14 mouse cellular contexts compared by ENCODE assay signal in genomic region chr2:33393951-33394635, GRCm38 (mm10). TPM values are rescaled to one million over a fixed set of nuclear protein-coding genes. Genes with fewer than 3 reads are reported as not detected.
DNase-seq lines count a peak whose midpoint lies in the region; ATAC-seq lines count a peak whose summit lies in the region.
"Had no signal": no experiment of that assay in that cellular context is flagged by ENCODE, and none has a peak within 500 bp of the region (broad histone marks: within the 10 kb centered on the region; RNA-seq: fewer than 3 reads in every experiment).

No protein-coding gene starts in this region.

- no peak for ATAC-seq in embryonic facial prominence, embryonic 14.5 days (ENCODE audit: low read depth)
- ATAC-seq: liver, embryonic 12.5 days had no signal

- no peak overlapping the region for H3K9ac ChIP-seq in embryonic facial prominence, embryonic 14.5 days (ENCODE audit: low read depth, low read length)
- H3K9ac ChIP-seq: liver, embryonic 12.5 days; stomach, embryonic 15.5 days had no signal

- no peaks in the 10 kb centered on the region for H3K36me3 ChIP-seq in embryonic facial prominence, embryonic 14.5 days (ENCODE audit: control insufficient read depth, insufficient read depth, low read length)
- no peaks in the 10 kb centered on the region for H3K36me3 ChIP-seq in embryonic facial prominence, embryonic 10.5 days (replicated peaks)
- H3K36me3 ChIP-seq: liver, embryonic 12.5 days; stomach, embryonic 15.5 days had no signal

- DNase-seq in embryonic facial prominence, embryonic 14.5 days (ENCODE audit: low spot score): peak; percentile 22
- no peak for DNase-seq in embryonic facial prominence, embryonic 10.5 days (ENCODE audit: low spot score)
- peak; percentile 36 for DNase-seq in right cerebral cortex, adult 18-20 months
- DNase-seq in right cerebral cortex, postnatal 14 days: no peak
- peak; percentile 54 for DNase-seq in layer of hippocampus, adult 11-12 months (ENCODE audit: low spot score)
- DNase-seq in retina, postnatal 7 days (ENCODE audit: low read depth, low spot score): peak; percentile 73
- no peak for DNase-seq in adipocyte (ENCODE audit: low spot score)
- DNase-seq in spleen, postnatal 10 days (ENCODE audit: low spot score in 2 of 2): no peak
- DNase-seq: adrenal gland, postnatal 25 days; gastrocnemius, postnatal 14 days; kidney, postnatal 4 days; lung, postnatal 4 days had no signal

- no peak overlapping the region for H3K4me3 ChIP-seq in embryonic facial prominence, embryonic 14.5 days (ENCODE audit: low read depth, low read length)
- no peak overlapping the region for H3K4me3 ChIP-seq in embryonic facial prominence, embryonic 10.5 days
- H3K4me3 ChIP-seq: liver, embryonic 12.5 days; stomach, embryonic 15.5 days had no signal

- 0 out of 2 replicates have a peak, but pooled peaks cover 3% of the 10 kb centered on the region for H3K9me3 ChIP-seq in embryonic facial prominence, embryonic 14.5 days (ENCODE audit: control insufficient read depth, low read length)
- peaks cover 2% of the 10 kb centered on the region; the same call in 1 of the 2 replicates for H3K9me3 ChIP-seq in embryonic facial prominence, embryonic 10.5 days
- H3K9me3 ChIP-seq: liver, embryonic 12.5 days; stomach, embryonic 15.5 days had no signal

- no peaks in the 10 kb centered on the region for H3K27me3 ChIP-seq in embryonic facial prominence, embryonic 14.5 days (replicated peaks; ENCODE audit: control insufficient read depth, insufficient read depth, low read length)
- no peaks in the 10 kb centered on the region for H3K27me3 ChIP-seq in embryonic facial prominence, embryonic 10.5 days (replicated peaks; ENCODE audit: low read depth, poor library complexity, severe bottlenecking)
- H3K27me3 ChIP-seq: liver, embryonic 12.5 days; stomach, embryonic 15.5 days had no signal

- no peak overlapping the region for H3K27ac ChIP-seq in embryonic facial prominence, embryonic 14.5 days (replicated peaks; ENCODE audit: low read depth, low read length)
- H3K27ac ChIP-seq in embryonic facial prominence, embryonic 10.5 days (replicated peaks): no peak overlapping the region
- H3K27ac ChIP-seq: liver, embryonic 12.5 days; stomach, embryonic 15.5 days had no signal

- 72% methylated on average over 11 of the region's 11 CpGs for WGBS in embryonic facial prominence, embryonic 14.5 days
- WGBS in embryonic facial prominence, embryonic 10.5 days: 88% methylated on average over 11 of the region's 11 CpGs

- H3K4me1 ChIP-seq in embryonic facial prominence, embryonic 14.5 days (ENCODE audit: control insufficient read depth, insufficient read depth, low read length): no peaks in the 10 kb centered on the region
- 0 out of 2 replicates have a peak, but pooled peaks cover under 1% of the 10 kb centered on the region for H3K4me1 ChIP-seq in embryonic facial prominence, embryonic 10.5 days
- H3K4me1 ChIP-seq: liver, embryonic 12.5 days; stomach, embryonic 15.5 days had no signal

- H3K4me2 ChIP-seq in embryonic facial prominence, embryonic 14.5 days (ENCODE audit: low read depth, low read length): no peak overlapping the region
- H3K4me2 ChIP-seq: liver, embryonic 12.5 days; stomach, embryonic 15.5 days had no signal

RNA-seq across cellular contexts. Expression of gene Ralgps1, which starts 22.8 kb away (rescaled TPM):
- 3.6 and 4.2 TPM in 2 replicates for polyA plus RNA-seq in embryonic facial prominence, embryonic 14.5 days (2014; fragmentation: Nextera tagmentation; extraction: Ambion mirVana)
- 4.8 and 5.5 TPM in 2 replicates for polyA plus RNA-seq in embryonic facial prominence, embryonic 10.5 days (2016; fragmentation: Nextera tagmentation; extraction: Ambion mirVana)

RNA-seq across cellular contexts. Expression of gene Zbtb34, which starts 37.0 kb away (rescaled TPM):
- polyA plus RNA-seq in embryonic facial prominence, embryonic 14.5 days (2014; fragmentation: Nextera tagmentation; extraction: Ambion mirVana): 7.3 and 9.6 TPM in 2 replicates
- 7.4 and 7.5 TPM in 2 replicates for polyA plus RNA-seq in embryonic facial prominence, embryonic 10.5 days (2016; fragmentation: Nextera tagmentation; extraction: Ambion mirVana)

Comparison
In these comparisons a context has a peak if more than half of its experiments do, and no peak if none do; other contexts are left out.
1. DNase-seq: peak in embryonic facial prominence, embryonic 14.5 days (single experiment), right cerebral cortex, adult 18-20 months (single experiment), layer of hippocampus, adult 11-12 months (single experiment) and retina, postnatal 7 days (single experiment); none in embryonic facial prominence, embryonic 10.5 days (single experiment), right cerebral cortex, postnatal 14 days (single experiment), adipocyte (single experiment) and spleen, postnatal 10 days (0 of 2).